Mouse (Mus musculus) left cerebral cortex, postnatal 25 days (tissue): Measurements from ENCODE around the gene Csnk2b. TPM values are rescaled to one million over a fixed set of nuclear protein-coding genes. Genes with fewer than 3 reads are reported as not detected.

Experiments
- DNase-seq, 2 experiments: peaks; one replicate each; pipeline ENCODE4 v3.0.0; 2022; ENCODE audit warnings: low spot score in 2 of 2, mixed read lengths in 1 of 2
- intact Hi-C: fragments of 180-260 bp; cut with DNase I; formaldehyde crosslinking; loops from one replicate; pipeline ENCODE4 v1.15.1; 2025
- total RNA-seq, 2 experiments: library from RNA; stranded (reverse); gene quantifications; 2 replicates each; pipeline ENCODE4 v1.2.3; 2021

Csnk2b gene
- total RNA-seq, 2 experiments from 2014 or later: 183 to 185 TPM

DNA sequence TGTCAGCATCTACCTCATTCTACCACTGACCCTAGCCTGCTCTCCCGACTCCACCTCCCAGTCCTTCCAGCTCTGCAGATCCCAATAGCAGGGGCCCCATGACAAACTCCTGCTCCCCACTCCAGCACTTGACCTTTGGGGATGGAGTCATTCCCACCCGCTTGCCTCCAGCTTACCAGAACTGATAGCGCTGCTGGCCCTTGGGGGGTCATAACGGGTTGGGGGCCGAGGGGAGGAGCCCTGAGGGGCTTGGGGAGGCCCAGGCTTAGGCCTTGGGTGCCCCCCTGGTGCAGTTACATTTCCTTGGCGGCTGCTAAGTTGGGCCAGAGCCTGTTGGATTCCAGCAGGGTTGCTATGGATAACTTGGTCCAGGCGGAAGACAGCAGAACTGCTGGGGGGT, 32.8 kb upstream of the Csnk2b start:
- no peak for DNase-seq
- intact Hi-C loops: no loop called here

DNA sequence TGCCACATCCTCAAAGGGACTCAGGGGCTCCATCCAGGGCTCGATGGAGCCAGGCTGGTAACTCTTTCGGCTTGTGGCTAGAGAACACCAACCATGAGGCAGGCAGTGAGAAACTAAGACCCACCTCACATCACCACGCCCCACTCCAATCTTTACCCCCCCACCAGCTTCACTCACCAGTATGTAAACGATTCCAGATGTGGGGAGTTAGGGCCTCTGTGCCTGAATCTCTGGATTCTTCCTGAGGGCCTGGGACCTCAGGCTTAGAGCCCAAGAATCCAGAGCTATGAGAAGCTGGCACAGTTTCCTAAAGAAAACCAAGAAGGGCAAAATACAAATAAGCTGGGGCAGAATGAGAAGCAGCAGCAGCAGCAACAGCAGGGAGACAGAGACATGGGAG, 32.1 kb upstream of the Csnk2b start:
- DNase-seq: no peak
- intact Hi-C loops: no loop called here

DNA sequence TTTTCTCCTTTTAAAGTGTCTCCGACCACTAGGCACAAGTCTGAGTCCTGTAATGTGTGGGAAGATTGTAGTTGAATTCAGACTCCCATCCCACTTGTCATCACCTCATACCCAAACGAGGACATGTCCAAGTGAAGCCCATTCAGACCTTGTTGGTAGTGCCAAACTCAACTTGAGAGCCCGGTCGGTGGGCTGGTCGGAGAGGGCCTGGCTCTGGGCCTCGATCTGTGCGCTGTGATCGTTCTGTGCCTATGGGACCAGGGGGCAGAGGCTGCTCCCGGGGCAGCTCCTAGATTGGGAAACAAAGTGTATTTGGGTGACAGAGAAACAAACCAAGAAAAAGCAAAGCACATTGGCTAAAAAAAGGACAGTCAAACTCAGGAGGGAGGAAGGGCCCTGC, 31.2 kb upstream of the Csnk2b start:
- no peak for DNase-seq
- intact Hi-C loops: no loop called here

DNA sequence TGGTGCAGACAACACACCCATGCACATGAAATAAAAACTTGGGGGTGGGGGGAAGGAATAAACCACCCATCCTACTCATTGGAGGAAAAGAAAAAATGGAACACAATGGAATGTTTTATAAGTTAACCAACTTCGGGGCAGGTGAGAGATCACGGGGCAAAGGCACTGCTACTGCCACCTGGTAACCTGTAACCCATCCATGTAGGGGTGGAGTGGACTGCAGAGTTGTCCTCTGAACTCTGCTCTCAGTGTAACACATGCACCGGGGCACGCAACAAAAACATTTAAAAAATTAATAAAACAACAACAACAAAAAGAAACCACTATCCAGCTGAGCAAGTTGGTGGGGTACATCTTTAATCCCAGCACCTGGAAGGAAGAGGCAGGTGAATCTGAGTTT, 30.3 kb upstream of the Csnk2b start:
- intact Hi-C loops: no loop called here
- DNase-seq: no peak

DNA sequence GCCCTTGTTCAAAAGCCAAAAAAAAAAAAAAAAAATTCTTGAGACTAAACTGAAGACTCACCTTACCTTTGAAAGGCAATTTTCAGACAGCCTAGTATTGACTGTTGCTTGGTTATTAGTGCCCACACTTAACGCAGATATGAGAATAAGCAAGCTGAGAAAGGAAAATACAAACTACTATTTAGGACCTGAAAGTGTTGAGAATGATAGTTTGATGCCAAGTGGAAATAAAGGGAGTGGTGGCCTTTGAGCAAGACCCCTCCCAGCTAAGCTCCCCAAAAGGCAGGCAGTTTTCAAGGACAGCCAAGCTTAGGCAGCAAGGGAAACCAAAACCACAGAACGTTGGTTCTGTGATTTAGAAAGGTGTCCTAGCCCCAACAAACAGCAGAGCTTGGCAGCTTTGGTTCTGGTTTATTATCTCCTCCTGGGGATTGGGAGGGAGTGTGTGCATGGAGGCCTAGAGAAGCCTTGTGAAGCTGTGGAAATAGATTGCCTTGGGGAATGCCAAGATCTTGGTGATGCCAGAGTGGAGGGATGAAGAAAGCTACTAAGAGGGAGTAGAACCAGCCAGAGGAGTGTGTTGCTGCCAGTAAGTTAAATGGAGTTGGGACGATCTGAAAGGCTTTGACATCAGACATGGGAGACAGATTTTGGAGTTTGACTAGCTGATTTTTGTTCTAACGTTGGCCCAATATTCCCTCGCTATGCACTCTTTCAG, 26.2 kb upstream of the Csnk2b start:
- intact Hi-C loops: loop anchor here (2.0 kb wide), 1 partner anchor 15 kb away; no protein-coding TSS in a partner anchor
- no peak for DNase-seq

DNA sequence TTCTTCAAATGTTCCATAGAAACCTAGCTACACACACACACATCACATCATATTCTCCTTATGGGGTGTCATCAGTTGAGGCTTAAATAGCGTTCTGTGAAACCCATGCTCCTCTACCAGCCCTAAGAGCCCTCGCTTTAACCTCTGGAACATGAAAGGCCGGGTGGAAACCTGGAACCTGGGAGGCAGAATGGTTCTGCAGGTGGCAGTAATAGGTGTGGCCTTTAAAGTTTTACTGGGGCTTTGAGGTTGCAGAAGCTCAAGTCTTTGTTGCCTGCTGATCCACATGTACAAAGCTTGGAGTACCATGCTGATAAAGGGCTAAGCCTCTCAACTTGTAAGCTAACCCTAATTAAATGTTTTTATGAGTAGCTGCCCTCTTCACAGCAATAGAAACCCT, 25.5 kb upstream of the Csnk2b start:
- DNase-seq: no peak
- intact Hi-C loops: no loop called here

DNA sequence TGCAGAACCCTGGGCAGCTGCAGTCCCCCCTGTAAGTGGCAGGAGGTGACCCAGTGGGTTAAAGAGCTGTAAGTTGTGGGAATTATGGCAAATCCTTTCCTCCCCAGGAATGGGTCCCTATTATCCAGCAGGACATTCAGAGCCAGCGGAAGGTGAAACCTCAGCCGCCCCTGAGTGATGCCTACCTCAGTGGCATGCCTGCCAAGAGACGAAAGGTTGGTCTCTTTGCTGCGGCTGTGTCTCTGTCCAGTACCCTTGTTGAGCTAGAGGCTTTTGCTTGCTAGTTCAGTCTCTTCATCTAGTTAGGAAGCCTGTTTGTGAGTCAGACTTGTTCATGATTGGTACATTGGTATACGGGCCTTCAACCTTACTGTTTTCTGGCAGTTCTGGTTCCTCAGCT, 24.3 kb upstream of the Csnk2b start:
- DNase-seq: no peak
- intact Hi-C loops: no loop called here

DNA sequence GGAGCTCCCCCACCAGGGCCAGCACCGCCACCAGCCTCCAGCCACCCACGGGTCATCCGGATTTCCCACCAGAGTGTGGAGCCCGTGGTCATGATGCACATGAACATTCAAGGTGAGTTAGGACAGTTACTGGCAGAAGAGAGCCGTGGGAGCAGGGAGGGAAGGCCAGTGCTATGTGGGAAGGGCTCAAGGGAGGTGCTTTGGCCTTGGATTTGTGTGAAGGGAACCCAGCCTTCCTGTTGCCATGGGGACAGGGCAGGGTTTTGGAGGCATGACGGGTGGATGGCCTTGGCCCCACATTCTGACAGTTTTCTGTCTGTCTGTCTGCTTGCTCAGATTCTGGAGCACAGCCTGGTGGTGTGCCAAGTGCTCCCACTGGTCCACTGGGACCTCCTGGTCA, 20.1 kb upstream of the Csnk2b start:
- intact Hi-C loops: no loop called here
- no peak for DNase-seq

DNA sequence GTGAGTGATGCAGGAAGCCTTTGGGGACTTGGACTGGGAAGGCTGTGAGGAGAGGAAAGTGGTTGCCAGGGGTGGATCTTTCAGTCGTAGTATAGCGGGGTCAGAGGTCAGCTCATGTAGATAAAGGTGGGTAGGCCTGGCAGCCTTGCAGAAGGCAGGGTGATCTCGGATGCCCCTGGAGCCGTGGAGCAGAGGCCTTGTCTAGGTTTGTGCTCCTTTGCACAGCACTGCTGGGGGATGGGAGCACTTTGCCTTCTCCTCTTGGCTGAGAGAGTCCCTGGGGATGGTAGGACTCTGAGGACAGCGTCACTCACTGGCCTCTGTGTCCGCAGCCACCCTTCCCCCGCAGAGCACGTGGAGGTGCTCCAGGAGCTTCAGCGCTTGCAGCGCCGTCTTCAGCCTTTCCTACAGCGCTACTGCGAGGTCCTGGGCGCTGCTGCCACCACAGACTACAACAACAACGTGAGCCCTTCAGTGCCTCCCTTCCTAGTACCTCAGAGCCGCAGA, 18.7 kb upstream of the Csnk2b start:
- DNase-seq: no peak
- intact Hi-C loops: no loop called here

DNA sequence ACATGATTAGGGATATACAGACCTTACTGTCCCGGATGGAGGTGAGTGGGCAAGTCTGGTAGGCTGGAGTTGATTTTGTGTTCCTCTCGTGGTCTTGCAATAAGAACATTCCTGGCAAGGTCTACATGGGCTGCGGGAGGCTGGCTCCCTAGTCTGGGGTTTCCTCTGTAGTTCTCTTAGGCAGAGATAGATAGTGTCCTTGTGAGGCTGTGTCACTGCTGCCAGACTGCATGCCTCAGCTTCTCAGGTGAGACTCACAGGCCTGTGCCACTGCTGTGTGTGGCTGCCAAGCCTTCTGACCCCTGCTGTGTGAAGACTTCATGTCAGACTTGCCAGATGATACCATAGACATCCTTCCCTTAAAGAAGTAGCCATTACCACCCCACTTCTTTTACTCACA, 17.4 kb upstream of the Csnk2b start:
- intact Hi-C loops: no loop called here
- DNase-seq: no peak

DNA sequence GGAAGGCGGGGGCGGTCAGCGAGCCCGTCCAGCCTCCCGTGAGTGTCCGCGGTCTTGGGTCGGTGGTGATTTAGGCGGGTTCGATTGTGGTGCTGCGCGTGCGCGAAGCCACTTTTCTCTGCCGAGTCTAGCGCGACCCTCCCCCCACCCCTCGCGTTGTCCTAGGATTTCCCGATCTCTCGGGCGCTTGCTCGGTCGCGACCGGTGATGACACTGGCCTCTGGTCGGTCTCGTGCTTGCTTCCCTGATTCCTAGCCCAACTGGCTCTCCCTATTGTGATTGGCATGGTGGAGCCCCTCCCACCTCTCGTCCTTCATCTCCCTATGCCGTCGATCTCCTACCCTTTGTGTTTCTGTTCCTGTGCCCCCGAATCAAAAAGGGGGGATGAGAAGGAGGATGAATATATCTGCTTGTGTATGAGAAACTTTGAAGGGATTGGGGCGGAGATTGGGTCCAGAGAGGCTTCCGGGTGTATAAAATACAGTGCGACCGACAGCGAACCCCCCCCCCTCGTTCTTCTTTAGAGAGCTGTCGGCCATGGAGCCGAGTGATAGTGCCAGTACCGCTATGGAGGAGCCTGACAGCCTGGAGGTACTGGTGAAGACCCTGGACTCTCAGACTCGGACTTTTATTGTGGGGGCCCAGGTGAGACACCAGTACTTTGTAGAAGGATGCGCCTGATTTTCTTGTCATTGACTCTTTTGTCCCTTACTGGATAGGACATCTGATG, 13.9 kb upstream of the Csnk2b start:
- intact Hi-C loops: loop anchor here (1.0 kb wide), 1 partner anchor 29 kb away; the partner anchor contains the start of gene Prrc2a
- no peak for DNase-seq

DNA sequence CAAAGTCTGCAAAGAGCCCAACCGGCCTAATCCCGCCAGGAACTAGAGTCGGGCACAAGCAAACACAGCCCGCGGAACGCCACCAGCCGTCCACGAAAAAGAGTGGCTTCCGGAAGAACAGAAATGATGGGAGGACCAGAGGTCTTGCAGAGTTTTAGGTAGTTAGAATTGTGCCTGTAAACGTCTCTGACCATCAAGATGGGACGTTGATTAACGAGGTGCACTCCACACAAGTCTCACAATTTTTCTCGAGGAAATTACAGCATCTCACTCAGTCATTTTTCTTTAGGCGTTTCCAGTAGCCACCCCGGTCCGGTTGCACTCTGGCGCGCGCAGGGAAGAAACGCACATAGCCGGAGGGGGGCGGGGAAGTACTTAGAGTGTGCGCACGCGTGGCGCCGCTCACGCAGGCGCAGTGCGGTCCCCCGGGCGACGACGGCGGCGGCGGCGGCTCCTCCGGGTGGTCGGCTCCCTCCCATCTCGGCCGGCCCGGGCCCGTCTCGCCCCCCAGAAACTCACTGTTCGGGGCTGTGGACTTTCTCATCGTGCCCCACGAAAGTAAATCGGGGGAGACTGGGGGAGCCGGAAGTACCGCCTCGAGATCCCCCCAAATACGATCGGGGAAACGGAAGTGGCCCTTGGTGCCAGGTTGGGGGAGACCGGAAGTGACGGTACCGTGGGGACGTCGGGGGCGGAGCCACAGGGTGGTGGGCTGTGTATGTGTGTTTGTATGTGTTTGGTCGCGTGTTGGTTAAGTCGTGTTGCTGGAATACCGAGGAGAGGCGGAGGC, 13.1 kb upstream of the Csnk2b start, which contains the start of gene Bag6:
TSS of gene Bag6 (plus strand) at position 378 of the 790 bp plus-strand sequence.
- intact Hi-C loops: loop anchor here (1.0 kb wide), 1 partner anchor 29 kb away; the partner anchor contains the start of gene Prrc2a
- DNase-seq: peak; percentile 95 to 96

DNA sequence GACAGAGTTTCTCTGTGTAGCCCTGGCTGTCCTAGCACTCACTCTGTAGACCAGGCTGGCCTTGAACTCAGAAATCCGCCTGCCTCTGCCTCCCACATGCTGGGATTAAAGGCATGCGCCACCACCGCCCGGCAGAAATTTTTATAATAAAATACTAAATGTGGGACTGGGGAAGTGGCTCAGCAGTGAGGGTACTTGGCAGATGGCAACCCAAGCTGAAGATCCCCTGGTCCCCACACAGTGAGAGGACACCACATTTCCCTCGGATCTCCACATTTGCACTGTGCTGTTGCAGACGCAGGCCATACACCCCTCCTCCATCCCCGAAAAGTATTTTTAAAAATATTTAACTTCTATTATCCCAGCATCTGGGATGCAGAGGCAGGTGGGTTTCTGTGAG, 11.7 kb upstream of the Csnk2b start:
- DNase-seq: no peak
- intact Hi-C loops: no loop called here

DNA sequence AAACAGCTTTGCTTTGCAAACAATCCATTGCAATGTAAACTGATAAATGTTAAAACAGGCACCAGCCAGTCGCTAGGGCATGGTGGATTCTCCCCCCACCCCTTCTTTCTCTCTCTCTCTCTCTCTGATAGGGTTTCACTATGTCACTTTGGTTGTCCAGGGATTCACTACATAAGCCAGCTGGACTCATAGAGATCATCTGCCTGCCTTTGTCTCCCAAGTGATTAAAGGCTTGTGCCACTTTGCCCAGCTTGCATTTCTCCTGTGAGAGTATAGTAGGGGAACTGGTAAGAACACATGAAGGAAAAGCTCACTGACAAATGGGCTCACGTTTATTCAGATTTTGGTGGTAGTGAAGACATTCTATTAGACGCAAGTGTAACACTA, 10.3 kb upstream of the Csnk2b start:
- intact Hi-C loops: no loop called here
- no peak for DNase-seq

DNA sequence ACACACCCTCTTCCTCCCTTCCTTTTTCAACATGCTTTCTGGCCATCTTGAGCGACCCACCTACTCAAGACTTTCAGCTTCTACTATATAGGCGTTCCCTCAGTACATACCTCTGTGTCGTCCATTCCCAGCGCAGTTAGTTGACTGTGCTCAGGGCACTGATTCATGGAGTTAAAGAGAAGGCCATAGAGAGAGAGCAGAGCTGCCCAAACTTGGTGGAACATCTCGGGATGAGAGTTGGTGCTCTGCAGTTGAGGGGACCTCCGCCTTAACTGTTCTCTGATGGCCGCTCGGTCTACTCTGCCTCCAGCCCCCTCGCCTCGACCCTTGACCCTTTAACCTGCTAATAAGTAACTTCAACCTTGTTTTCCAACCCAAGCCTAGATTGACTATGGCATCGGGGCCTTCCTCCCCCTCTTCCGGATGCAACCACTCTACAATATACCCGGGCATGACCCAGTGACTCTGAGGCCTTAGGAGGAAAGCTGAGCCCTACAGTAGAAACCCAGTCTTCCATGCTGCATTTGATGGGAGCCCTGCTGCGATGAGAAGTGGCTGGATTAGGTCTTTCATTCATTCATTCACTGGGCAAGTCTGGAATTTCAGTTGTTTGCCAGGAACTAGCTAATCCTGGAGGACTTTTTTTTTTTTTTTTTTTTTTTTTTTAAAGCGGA, 9.8 kb upstream of the Csnk2b start, which contains the start of gene Apom:
TSS of gene Apom (minus strand) at position 551 of the 674 bp plus-strand sequence.
- intact Hi-C loops: no loop called here
- no peak for DNase-seq

DNA sequence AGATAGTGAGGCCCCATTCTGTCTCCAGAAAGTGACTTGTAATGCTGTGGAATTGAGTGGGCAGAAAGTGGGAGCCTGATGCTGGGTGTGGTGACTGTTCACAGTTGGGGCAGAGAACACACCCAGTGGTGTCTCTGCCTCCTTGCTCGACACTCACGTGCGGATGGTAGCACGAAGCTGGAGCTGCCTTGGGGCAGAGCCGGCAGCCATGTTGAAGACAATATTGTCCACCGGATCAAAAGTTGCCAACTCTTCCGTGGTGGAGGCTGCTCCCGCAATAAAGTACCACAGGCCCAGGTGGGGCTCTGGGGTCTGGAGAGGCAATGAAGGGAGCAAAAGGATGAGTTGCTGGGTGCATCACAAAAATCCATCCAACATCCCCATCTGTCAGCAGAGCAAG, 9.2 kb upstream of the Csnk2b start:
- no peak for DNase-seq
- intact Hi-C loops: no loop called here

DNA sequence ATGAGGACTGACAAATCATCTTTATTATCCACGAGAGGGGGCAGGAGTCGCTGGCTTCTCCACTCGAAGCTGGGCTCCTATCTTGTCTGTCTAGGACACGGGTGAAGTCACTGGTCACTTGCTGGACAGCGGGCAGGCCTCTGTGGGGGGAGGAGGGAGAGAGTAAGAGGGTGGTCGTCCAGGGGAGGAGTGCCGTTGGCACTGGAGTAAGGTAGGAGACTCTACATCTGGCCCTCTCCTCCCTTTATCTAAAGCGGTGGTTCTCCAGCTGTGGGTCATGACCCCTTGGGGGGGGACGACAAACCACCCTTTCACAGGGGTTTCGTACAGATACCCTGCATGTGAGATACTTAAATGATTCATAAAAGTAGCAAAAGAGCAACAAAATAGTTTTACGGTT, 7.1 kb upstream of the Csnk2b start:
- DNase-seq: no peak
- intact Hi-C loops: no loop called here

DNA sequence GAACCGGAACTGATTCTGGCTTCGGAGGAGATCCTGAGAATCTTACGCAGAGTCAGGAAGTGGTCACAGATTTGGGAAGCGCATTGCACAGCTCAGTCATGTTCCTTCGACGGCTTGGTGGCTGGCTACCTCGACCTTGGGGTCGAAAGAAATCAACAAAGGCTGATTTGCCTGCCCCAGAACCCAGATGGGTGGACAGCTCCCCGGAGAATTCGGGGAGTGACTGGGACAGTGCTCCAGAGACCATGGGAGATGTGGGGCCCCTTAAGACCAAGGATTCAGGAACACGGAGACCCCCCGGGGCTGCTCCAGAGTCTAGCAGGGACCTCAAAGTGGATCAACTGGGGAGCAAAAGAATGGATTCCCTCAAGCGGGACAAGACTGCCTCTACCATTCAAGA, 5.2 kb upstream of the Csnk2b start:
- intact Hi-C loops: no loop called here
- no peak for DNase-seq

DNA sequence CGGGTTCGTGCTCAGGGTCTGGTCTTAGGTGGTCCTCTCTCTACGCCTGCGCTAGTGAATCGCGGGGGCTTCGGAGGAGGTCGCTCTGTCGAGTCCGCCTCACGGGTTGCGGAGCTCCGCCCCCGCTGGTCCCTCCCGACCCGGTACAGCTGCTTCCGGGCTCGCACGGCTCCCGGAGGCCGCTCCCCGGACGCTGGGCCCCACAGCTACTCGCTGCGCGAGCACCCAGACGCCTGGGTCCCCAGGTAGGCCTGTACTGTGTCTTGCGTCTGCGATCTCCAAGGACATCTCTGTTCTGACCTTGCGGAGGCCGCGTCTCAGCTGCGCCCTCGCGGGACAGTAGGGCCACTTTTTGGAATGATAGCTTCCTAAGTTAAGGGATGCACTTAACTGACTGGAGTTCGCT, 4.4 kb upstream of the Csnk2b start, which contains the start of gene D17H6S53E:
TSS of gene D17H6S53E (plus strand) at position 168 of the 406 bp plus-strand sequence.
- intact Hi-C loops: no loop called here
- peak; percentile 74 to 80 for DNase-seq
